Comparison of ENCODE assay signal across 8 mouse cellular contexts in the genomic region with DNA sequence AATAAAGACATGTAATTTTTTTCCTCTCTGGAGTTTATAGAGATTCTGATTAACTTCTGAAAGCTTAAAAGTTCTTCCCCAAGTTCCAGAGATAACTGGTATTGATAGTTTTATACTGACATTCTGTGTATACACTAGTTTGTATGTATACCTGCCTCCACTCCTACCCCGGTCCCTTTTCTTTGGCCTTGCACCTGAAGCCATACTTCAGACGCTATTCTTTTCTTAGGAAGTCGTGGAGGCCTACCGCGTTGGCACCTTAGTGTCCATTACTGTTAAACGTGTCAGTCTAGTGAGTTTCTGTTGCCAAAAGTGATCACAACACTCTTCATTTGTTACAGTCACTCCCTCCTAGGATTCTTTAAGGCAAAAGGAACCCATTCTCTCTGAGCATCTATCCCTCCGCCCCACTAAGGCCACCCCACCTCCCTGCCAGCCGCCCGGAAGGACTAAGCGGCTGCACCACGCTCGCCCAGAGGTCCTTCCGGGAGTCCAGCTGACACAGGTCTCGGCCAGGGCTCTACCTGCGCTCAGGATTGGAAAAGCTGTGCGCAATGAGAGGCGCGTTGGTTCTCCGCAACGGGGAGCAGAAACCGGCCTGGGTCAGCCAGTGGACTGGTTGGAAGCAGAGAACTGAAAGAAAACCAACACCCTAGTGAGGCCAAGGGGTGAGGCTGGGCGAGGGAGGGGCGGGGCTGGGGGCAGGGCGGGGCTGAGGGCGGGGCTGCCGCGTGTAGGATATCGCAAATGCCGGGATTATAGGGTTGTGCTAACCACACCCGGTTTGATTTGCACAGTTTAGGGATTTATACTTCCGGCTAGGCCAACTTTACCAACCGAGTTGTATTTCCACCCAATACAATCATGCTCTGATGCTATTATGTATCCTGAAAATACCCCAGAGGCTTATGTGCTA. TPM values are rescaled to one million over a fixed set of nuclear protein-coding genes. Genes with fewer than 3 reads are reported as not detected.
DNase-seq lines count a peak whose midpoint lies in the region; ATAC-seq and TF ChIP-seq lines count a peak whose summit lies in the region.

A gene (minus strand): TSS at position 672 of the 916 bp plus-strand sequence.

- H3K4me3 ChIP-seq in gastrocnemius, adult 2 months = peak within 1 kb of the TSS; percentile 86
- H3K4me3 ChIP-seq in hindbrain, embryonic 16.5 days (ENCODE audit: low read length) = peak within 1 kb of the TSS; percentile 50
- peak within 1 kb of the TSS; percentile 59 for H3K4me3 ChIP-seq in left cerebral cortex, adult 2 months

- WGBS in hindbrain, embryonic 16.5 days = 7% methylated on average over 32 of the region's 32 CpGs

- no peak for TF ChIP-seq CTCF in gastrocnemius, adult 2 months (IDR thresholded peaks at IDR 0.05)
- no peak for TF ChIP-seq CTCF in left cerebral cortex, adult 2 months (IDR thresholded peaks at IDR 0.05)

- peak; percentile 47 to 62 for DNase-seq in cerebellum, postnatal 4 days (ENCODE audit: low spot score in 2 of 2)
- peak; percentile 86 for DNase-seq in gastrocnemius, adult 2 months
- peak; percentile 35 to 55 for DNase-seq in left cerebral cortex, adult 2 months (ENCODE audit: extremely low spot score in 1 of 2, low spot score in 2 of 2)
- peak; percentile 58 for DNase-seq in right cerebral cortex, adult 18-20 months
- DNase-seq in urinary bladder, postnatal 14 days (ENCODE audit: low spot score) = peak; percentile 64

- peak within 1 kb of the TSS; percentile 61 for H3K9ac ChIP-seq in hindbrain, embryonic 16.5 days (ENCODE audit: low read depth, low read length)

- peak within 1 kb of the TSS; percentile 57 for H3K4me2 ChIP-seq in hindbrain, embryonic 16.5 days (ENCODE audit: low read length)

- intact Hi-C loops in gastrocnemius, adult 2 months (cut with DNase I) = loop anchor here (5.0 kb wide), 1 partner anchor 63 kb away; a partner anchor contains a TSS
- intact Hi-C loops in left cerebral cortex, adult 2 months (cut with DNase I) = loop anchor here (1.0 kb wide), 1 partner anchor 63 kb away; a partner anchor contains a TSS

- no peaks in the 10 kb centered on the region for H3K36me3 ChIP-seq in hindbrain, embryonic 16.5 days (ENCODE audit: control insufficient read depth, insufficient read depth, low read length)

- H3K27me3 ChIP-seq in hindbrain, embryonic 16.5 days (replicated peaks; ENCODE audit: control insufficient read depth, insufficient read depth, low read length) = no peaks in the 10 kb centered on the region

- no peaks in the 10 kb centered on the region for H3K4me1 ChIP-seq in hindbrain, embryonic 16.5 days (ENCODE audit: control insufficient read depth, insufficient read depth, low read depth, low read length)

- ATAC-seq in activated CD4-positive, CD25-positive, alpha-beta regulatory T cell, adult 4 months = peak; percentile 83
- ATAC-seq in hindbrain, embryonic 16.5 days = peak; percentile 96
- peak; percentile 93 for ATAC-seq in megakaryocyte, adult 5-6 weeks (ENCODE audit: poor library complexity, severe bottlenecking)

- H3K27ac ChIP-seq in gastrocnemius, adult 2 months = peak within 1 kb of the TSS; percentile 93
- H3K27ac ChIP-seq in hindbrain, embryonic 16.5 days (ENCODE audit: low read depth, low read length) = peak within 1 kb of the TSS; percentile 60
- H3K27ac ChIP-seq in left cerebral cortex, adult 2 months = peak within 1 kb of the TSS; percentile 66

- H3K9me3 ChIP-seq in hindbrain, embryonic 16.5 days (ENCODE audit: control insufficient read depth, low read length) = no peaks in the 10 kb centered on the region

RNA-seq across cellular contexts. Expression of the gene that starts here (rescaled TPM):
- polyA plus RNA-seq in activated CD4-positive, CD25-positive, alpha-beta regulatory T cell, adult 4 months (2017; shearing (Covaris generic)) = 10 to 100 TPM; 20.7 to 22.0 TPM
- total RNA-seq in gastrocnemius, adult 2 months (2021) = 1 to 10 TPM; 6.6 to 9.5 TPM
- 2.9 and 3.3 TPM in 2 replicates for polyA plus RNA-seq in hindbrain, embryonic 16.5 days (2015; fragmentation: Nextera tagmentation; extraction: Ambion mirVana)
- 1 to 10 TPM; 3.2 to 4.4 TPM for total RNA-seq in left cerebral cortex, adult 2 months (2021)
- total RNA-seq in megakaryocyte, adult 5-6 weeks (2015) = 200 and 215 TPM in 2 replicates
- 131 and 161 TPM in 2 replicates for total RNA-seq in megakaryocyte, adult 5-6 weeks (2017)

Comparison
In these comparisons a context has a peak if more than half of its experiments do, and no peak if none do; other contexts are left out.
1. Peak in every context shown above with its lines: DNase-seq, ATAC-seq, H3K4me3 ChIP-seq and H3K27ac ChIP-seq.
2. RNA of the gene that starts here (total RNA-seq): 131 to 215 TPM in megakaryocyte, adult 5-6 weeks; 6.6 to 9.5 TPM in gastrocnemius, adult 2 months and 3.2 to 4.4 TPM in left cerebral cortex, adult 2 months; every median in the first group is over 10 times any median in the second.